Mouse (Mus musculus) MEL-GATA-1-ER (cell line): Measurements from ENCODE around the gene Timp4.

Experiments
- DNase-seq: peaks from one replicate; pipeline ENCODE4 v3.0.0-alpha.2; 2012; ENCODE audit warnings: low read depth; ENCODE audit errors: extremely low read depth

Gene Timp4

DNA sequence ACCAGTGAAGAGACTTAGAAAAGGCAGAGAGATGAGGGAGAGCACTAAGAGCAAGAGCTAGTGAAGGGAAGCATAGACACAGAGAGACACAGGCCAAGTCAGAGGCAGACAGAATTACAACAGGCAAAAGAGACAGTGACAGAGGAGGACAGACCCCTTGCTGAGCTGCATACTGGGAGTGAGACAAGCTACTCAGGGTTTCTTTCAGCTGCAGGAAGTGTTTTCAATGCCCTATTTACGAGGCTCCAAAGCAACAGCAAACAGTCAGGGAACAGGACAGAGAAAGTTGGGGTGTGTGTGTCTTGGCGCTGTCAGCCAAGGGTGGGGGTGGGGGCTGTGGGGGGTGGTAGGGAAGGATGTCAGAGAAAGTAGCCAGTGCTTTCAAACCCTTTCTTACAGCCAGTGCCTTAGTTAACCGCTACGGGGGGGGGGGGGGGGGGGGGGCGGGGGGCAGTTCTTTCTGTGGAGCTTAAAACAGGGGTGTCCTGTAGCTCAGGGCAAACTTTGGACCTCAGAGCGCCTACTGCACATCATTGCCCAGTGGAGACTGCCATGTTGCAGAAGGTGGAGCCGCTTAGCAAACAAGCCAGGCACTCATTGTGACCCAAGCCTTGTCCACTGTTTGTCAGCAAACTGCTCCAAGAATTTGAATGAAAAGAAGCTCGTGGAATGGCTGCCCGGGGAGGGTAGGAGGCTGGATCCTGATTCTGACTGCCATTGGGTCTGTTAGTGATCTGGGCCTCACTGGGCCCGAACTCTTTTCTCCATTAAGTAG is at the start of gene Timp4:
Gene Timp4, minus strand, starts transcription at position 107 of the 775 bp plus-strand sequence.
- no peak for DNase-seq

GRCm38 (mm10) chr6:115293877-115294276 is 41.9 kb upstream of the Timp4 start:
- no peak for DNase-seq

- no peak for DNase-seq
Observed at GRCm38 (mm10) chr6:115292621-115293020, 40.6 kb upstream of the Timp4 start.

GRCm38 (mm10) chr6:115291823-115292222 is 39.8 kb upstream of the Timp4 start:
- DNase-seq = no peak

- no peak for DNase-seq
Observed at GRCm38 (mm10) chr6:115291068-115291467, 39.1 kb upstream of the Timp4 start.

GRCm38 (mm10) chr6:115290561-115290960 is 38.6 kb upstream of the Timp4 start:
- no peak for DNase-seq

- DNase-seq = no peak
Observed at GRCm38 (mm10) chr6:115288223-115288622, 36.2 kb upstream of the Timp4 start.

GRCm38 (mm10) chr6:115286441-115286840 is 34.4 kb upstream of the Timp4 start:
- DNase-seq = no peak

DNA sequence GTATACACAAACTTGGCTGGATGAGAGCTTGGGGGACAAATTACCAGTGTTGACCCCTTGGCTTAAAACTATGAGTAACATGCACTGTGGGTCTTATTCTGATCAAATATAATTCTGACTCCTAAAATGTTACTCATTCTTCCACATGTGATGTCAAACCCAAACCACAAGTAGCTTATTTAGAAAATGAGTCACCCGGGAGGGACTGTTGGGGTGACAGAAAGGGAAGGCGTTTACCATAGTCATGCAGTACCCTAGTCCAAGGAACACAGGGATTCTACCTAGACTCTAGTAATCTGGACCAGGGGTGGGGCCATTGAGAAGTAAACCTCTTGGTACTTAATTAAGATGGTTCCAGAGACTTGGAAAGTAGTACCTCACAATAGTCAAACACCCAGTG is 32.1 kb upstream of the Timp4 start:
- DNase-seq = no peak

GRCm38 (mm10) chr6:115279639-115280038 is 27.6 kb upstream of the Timp4 start:
- no peak for DNase-seq

DNA sequence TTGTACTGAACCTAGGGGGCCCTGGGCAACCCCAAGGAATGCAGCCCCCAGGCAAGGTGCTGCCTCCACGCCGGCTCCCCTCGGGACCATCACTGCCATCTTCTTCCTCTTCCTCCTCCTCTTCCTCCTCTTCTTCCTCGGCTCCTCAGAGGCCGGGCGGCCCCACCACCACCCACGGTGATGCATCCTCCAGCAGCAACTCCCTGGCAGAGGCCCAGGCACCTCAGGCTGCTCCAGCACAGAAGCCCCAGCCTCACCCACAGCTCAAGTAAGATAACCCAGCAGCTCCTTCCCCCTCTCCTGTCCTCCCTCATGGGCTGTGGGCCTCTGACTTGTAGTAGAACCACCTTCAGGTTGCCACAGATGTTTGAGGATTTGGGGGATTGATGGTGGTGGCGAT is 26.1 kb upstream of the Timp4 start:
- no peak for DNase-seq

- DNase-seq = no peak
Observed at GRCm38 (mm10) chr6:115275116-115275815, 23.3 kb upstream of the Timp4 start.

- DNase-seq = no peak
Observed at GRCm38 (mm10) chr6:115274705-115275104, 22.7 kb upstream of the Timp4 start.

- DNase-seq = no peak
Observed at GRCm38 (mm10) chr6:115273346-115273745, 21.3 kb upstream of the Timp4 start.

DNA sequence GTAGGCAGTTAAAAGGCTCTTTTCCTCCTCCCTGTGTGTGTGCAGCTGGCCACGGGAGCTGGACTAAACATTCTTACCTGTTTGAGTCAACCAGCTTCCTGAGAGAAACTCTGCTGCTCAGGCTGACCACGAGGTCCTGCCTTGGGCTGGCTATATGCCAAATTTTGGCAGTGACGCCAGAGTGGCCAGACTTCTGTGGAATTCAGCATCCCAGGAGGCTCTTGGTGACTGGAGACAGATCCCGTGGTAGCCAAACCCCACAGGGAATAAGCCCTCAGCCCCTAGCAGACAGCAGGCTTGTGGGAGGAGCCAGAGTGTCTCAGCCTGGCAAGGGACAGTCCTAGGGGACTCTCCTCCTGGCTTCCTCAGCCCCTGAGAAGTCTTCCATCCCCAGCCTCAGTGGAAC is 19.9 kb upstream of the Timp4 start:
- DNase-seq = no peak

DNA sequence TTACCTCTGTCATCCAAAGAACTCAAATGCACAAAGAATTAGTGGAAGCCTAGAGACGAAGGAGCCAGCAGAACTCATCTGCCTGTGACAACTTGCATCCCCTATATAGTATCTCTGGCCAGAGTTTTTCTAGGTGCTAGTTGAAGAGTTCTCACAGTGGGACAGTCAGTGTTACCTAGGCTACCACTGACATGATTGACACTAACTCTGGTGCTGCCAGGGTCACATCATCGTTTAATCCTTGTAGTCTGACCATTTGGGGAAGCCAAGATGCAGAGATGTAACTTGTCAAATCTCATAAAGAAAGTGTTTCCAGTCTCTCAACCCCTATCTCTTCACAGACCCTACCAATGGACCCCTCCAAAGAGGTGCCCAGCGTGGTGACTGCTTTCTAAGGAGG is 19.3 kb upstream of the Timp4 start:
- no peak for DNase-seq

- DNase-seq = no peak
Observed at GRCm38 (mm10) chr6:115270085-115270484, 18.1 kb upstream of the Timp4 start.

DNA sequence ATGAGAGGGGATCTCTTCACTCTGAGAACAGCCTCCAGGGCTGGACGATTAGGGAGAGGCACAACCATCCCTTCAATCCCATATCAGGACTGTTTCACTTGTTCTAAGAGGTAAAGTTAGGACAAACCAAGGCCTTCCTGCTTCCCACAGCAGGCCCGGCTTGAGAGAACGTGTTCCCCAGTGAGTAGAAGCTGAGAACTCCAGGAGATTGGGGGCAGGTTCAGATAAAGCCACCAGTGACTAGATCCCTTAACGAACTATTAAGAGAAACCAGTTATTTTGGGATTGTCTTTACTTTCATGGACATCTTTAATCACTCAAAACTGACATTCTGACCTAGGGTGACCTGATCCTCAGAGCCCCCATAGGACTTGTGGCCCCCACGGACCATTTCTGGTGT is 17.6 kb upstream of the Timp4 start:
- DNase-seq = no peak

DNA sequence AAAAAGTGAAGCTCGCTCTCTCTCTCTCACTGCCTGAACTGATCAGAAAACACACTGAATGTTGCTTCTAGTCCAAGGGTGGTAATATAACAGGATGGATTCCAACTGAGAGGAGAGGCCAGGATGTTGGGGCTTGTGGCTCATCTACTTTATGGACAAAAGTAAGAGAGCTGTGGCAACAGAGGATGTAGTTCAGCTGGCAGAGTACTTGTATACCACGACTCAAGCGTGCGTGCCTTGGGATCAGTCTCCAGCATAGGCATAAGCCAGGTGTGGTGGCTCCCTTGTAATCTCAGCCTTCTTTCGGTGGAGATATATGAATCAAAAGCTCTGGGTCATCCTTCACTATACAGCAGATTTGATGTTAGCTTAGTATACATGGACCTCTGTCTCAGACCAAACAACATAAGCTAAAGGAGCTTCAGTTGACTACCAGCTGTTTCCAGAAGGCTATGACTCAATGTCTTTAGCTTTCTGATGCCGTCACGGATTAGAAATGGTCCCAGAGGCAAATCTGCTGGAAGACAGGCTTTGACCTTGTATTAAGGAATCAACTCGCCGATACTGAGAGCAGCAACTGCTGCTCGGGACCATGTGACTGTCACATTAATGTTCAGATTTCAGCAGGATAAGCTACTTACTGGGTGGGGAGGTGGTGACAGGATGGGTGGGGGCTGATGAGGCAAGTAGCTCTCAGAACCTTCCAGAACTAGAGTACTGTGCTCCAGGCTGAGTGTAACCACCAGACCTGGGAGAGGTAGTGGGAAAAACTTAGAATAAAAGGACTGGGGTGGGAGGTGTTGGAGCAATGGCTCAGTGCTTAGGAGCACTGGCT is 16.8 kb upstream of the Timp4 start:
- DNase-seq = no peak

GRCm38 (mm10) chr6:115267916-115268315 is 15.9 kb upstream of the Timp4 start:
- DNase-seq = peak; percentile 1

GRCm38 (mm10) chr6:115266791-115267190 is 14.8 kb upstream of the Timp4 start:
- no peak for DNase-seq

DNA sequence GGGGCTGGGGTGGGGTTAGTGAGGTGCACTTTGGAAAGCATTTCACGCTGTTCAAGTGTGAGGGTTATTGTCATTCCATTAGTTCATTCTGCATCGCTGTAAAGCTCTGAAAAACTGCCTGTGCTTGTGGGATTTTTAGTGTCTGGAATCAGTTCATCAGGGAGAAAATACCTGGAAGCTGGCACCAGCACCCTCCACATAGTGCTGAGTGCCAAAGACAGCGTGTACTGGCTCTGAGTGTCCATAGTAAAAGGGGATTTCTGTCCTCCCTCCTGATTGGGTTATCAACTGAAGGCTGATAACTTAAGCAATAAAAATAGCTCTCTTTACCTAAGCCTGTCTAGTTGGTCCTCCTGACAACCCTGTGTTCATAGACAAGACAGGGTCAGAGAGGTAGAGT is 8.5 kb upstream of the Timp4 start:
- no peak for DNase-seq
